Mouse (Mus musculus) adrenal gland, postnatal 10 days (tissue): Measurements from ENCODE around the gene Cftr. TPM values are rescaled to one million over a fixed set of nuclear protein-coding genes. Genes with fewer than 3 reads are reported as not detected.

Experiments
- DNase-seq: peaks from one replicate; pipeline ENCODE4 v3.0.0; 2021; ENCODE audit warnings: mixed read lengths
- long read RNA-seq, 2 experiments: library from polyadenylated mRNA; stranded (forward); transcript quantifications; one replicate each; pipeline ENCODE4 v2.0.0; 2021
- total RNA-seq, 2 experiments: library from RNA; stranded (reverse); gene quantifications; 2 replicates each; pipeline ENCODE4 v1.2.3; 2021

Cftr gene
- total RNA-seq, result under 1 TPM; 0.12 to 0.15 TPM
- long read RNA-seq, experiment 1, result 0 reads
- long read RNA-seq, experiment 2, result 0 reads

DNA sequence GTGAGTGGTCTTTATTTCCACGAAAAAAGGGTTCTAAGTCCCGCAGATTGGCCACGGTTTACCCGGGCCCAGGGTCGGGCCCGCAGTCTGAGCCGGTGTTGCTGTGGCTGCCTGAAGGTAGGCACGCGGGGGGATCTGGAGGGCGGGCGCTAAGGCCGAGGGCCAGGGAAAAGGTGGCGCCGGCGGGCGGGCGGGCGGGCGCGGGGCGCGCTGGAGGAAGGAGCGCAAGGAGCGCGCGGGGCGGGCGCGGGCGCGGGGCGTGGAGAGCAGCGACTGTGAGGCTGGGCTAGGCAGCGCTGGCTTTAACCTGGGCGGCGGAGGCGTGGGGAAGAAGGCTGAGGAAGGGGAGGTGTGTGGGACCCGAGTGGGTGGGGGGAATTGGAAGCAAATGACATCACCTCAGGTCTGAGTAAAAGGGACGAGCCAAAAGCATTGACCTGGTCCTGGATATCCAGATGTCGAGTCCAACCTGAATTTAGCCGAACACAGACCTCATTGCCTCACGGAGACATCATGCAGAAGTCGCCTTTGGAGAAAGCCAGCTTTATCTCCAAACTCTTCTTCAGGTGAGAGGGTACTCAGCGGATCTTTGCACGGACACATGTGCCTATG is at the start of gene Cftr:
Cftr (plus strand) TSS at position 377 of the 612 bp plus-strand sequence.
- DNase-seq, result peak; percentile 23

- DNase-seq, result no peak
These were observed 43.1 kb upstream of the Cftr start for GRCm38 (mm10) chr6:18127206-18127983.

GRCm38 (mm10) chr6:18128059-18128458 is 42.4 kb upstream of the Cftr start:
- no peak for DNase-seq

- no peak for DNase-seq
These were observed 35.2 kb upstream of the Cftr start for GRCm38 (mm10) chr6:18135246-18135645.

DNA sequence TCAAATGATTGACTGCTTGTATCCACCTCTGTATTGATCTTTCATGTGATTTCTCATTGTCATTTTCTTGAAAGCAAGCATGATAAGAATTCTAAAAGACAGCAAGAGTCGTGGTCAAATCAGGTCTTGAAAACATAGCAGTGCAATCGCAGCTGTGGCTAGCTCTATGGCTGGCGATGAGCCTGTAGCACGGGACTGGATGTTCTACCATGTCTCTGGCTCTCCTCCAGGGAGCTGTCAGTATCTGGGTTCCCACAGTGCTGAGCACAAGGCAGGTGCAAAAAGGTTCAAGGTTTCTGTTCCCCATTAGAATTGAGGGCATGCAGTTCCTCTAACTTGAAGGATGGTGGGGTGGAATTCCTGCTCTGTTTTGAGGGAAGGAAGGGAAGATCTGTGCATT is 17.5 kb upstream of the Cftr start:
- no peak for DNase-seq

- no peak for DNase-seq
These were observed 869 bp upstream of the Cftr start for GRCm38 (mm10) chr6:18169618-18170017.

DNA sequence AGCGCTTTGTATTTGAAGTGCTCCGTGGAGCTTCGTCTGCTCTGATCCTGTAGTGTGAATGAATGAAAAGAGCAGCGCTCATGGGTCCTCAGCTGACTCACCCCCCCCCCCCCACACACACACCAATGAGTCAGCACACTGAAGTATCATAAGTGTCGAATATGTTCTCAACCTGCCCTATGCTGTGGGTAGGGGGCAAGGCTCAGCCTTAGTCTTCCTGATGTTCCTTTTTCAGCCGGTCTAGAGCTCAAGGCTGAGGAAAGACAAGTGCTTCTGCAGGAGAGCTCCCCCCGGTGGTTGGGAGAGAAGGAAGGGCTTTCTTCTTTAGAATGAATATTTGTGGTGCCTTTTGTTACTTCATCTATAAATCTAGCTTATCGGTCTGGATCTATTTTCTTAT is 1.1 kb downstream of the Cftr start:
- DNase-seq, result peak; percentile 40

DNA sequence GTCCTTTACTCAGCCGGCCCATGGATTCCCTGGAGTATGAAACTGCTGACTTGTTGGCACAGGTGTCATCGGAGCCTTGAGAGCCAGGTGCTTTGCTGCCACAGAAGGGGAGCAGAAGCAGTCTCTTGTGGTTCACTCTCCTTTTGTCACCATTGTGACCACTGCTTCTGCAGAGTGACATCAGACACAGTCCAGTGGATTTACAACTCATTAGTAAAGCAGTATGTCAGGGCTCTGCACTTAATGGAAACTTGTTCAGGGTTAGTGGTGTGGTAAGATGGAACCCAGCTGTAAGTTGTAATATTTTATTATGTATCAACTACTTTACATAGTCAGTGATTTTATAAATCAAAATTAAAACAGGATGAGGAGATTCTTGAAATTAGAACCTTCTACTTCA is 7.0 kb downstream of the Cftr start:
- DNase-seq, result no peak

- no peak for DNase-seq
These were observed 10.2 kb downstream of the Cftr start for GRCm38 (mm10) chr6:18180665-18181064.

- no peak for DNase-seq
These were observed 12.4 kb downstream of the Cftr start for GRCm38 (mm10) chr6:18182903-18183302.

DNA sequence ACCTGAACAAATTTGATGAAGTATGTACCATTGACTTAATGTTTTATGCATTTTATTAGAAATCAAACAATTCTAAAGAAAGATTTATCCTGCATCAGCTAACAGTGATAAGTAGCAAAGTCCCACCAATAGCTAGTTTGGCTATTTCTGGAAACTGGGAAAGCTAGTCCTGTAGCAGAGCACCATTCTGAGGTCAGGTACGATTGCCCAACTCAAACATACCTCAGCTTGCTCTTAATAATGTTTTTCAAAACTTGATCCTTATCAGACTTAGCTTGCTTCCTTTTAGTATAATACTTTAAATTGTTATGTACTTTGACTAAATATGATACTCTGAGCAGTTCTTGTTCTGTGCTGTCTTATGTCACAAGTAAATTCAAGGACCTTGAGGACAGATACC is 50.2 kb downstream of the Cftr start:
- DNase-seq, result no peak

GRCm38 (mm10) chr6:18223206-18223605 is 52.7 kb downstream of the Cftr start:
- no peak for DNase-seq

DNA sequence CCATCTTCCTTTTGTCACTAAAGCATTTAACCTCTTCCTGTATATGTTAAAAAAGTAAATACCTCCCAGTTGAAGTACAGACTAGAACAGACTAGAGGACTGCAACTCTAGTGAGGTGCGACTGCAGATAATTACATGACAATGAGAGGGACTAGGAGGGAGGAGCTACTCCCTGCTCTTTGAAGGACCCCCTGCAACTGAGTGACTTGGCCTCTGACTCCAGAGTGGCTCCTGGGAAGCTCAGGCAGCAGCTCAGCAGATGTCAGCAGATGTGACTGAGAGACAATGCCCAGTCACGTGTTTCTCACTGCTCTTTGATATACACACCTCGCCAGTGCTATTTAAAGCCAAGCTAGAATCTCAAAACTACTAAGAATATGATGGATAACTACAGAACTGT is 54.7 kb downstream of the Cftr start:
- no peak for DNase-seq

DNA sequence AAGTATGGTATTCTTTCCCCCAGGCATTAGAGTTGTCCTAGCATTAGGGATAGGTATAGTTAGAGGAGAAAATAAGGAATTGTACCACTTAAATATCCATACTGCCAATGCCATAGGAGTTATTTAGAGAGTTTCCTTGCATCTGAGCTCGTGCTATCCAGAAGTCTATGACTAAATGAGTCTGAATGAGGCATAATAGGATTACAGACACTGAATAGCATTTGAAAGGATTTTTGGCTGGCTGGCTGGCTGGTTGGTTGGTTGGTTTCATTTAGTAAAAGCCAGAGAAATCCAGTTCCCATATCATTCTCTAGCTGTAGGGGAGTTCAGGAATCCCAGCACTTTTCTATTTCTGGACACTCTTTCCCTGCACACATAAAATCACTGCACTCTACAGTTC is 76.0 kb downstream of the Cftr start:
- DNase-seq, result no peak

GRCm38 (mm10) chr6:18247891-18248463 is 77.5 kb downstream of the Cftr start:
- DNase-seq, result no peak

DNA sequence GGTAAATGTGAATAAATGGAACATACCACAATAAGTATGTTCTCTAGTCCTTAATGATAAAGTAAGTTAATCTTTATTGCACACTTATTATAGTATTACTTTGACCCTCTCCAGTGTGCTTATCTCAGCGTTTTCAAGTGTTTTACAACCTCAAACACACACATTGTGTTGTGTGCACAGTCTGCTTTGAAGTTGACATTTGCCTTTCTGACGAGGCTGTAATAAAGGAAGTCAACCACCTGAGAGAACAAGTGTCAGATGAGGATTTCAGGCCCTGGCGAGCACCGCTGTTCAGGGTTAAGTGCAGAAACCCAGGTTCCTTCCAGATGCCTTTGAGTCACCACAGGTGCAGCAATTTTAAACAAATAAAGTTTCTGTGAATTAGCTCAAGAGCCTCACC is 78.0 kb downstream of the Cftr start:
- no peak for DNase-seq

GRCm38 (mm10) chr6:18254586-18254985 is 84.1 kb downstream of the Cftr start:
- no peak for DNase-seq

DNA sequence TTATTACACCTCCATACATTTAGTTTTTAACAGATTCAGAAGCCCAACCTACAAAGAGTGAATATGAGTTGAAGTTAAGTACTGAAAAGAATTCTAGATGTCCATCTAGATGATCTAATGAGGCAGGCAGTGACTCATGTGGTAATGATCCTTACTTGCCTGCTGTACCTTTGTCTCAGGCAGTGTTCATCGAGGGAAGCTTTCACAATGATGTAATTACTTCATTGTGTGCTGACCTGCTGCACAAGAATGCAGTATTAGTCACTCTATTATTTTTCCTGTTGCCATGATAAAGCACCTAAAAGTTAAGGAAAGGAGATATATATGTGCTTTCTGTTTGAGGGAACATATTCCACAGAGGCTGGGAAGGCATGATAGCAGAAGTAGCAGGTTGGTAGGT is 100.5 kb downstream of the Cftr start:
- no peak for DNase-seq

- DNase-seq, result no peak
These were observed 130.3 kb downstream of the Cftr start for GRCm38 (mm10) chr6:18300781-18301180.

DNA sequence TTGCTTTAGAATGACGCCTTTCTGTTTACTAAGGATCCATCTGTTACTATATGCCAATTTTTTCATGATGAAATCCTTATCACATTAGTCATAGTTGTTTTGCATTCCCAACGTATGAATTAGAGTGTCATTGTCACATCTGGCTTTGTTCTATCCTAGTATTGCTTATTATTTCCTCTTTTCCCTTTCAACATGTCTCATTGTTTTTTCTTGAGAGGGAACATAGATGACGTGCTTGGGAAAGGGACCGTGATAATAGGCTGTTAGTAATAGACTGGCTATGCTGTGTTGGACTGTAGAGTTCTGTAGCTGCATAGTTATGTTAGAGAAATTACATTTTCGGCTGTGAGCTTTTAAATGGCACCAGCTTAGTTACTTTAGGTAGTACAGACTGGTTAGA is 131.6 kb downstream of the Cftr start:
- DNase-seq, result no peak

- DNase-seq, result no peak
These were observed 132.7 kb downstream of the Cftr start for GRCm38 (mm10) chr6:18303228-18303627.

DNA sequence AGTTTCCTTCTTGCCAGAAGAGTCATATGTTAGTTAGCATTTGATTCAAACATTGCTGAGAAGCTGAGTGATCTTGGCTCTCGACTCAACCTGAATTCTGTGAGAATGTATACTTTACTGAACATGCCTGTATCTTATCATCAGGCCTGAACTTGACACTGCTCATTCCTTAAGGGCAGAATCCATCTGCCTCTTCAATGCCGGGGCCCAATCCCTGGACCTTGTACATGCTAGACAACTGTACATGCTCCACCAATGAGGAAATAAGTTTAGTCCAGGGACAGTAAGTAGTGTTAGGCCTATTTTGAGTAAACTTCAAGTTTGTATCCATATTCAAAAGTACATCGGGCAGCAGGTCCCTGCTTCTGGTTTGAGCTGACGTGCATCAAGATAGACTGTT is 134.6 kb downstream of the Cftr start:
- DNase-seq, result no peak

- DNase-seq, result no peak
These were observed 140.5 kb downstream of the Cftr start for GRCm38 (mm10) chr6:18310983-18311382.
